Mouse (Mus musculus): ENCODE measurements at regions not wholly inside any gene's neighbourhood (a gene's known extent, or its start where the extent isn't known, plus 50 kb on each side); places are given as distances from the start of the nearest gene placed in this dataset.
A peak's percentile ranks its signal among the peaks of the same experiment; 100 is the strongest.

DNA sequence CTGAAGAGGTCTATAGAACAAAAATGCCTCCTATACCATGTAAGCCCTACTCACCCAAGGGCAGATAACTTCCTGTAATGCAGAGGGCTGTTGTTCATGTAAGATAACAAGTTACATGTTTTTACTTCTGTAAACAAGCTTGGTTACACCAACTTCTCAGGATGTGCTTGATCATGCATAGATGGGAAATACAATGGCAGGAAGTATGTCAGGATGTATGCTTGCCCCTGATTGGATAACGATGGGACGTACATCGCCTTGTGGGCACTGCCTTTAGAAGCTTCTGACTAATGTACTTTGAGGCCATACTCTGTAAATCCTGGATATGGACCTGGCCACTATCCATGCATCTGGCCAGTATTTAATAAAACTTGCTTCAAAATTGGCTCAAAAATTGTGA, 69.2 kb upstream of the Pde3b start:
- DNase-seq (ENCODE audit: low spot score): no peak

DNA sequence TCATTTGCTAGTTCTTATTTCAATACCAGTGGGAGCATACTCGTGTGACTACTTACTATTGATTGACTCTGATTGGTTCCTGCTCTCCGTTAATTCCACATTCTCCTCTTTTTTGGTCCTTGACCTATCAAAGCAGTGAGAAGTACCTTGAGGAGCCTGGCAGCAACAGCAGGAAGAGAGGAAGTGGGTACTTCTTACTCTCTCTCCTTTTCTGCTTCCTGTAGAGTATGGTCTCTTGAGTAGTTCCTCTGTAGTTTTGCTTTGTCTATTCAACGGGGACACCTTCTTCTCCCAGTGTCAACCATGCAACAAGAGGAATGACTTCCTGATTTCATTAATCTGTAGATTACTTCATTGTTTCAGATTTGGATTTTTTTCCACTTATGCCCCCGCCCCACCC, 68.1 kb upstream of the Pde3b start:
- DNase-seq (ENCODE audit: low spot score): no peak

DNA sequence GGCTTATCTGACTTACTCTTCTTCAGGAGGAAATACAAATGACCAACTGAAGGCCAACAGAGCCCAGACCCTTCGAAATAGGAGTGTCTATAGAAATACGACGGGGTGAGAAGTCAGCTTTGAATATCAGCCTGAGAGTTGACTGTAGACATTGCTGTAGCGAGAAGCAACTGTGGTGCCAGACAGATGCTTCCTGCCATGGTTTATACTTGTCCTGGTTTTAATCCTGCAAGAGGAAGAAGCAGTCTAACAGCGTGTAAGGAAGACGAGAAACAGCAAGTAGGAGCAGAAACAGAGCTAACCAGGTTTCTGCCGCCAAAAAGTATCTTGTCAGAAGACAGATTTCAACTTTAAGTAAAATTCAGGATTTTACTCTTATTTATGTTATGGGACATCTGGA, 64.1 kb upstream of the Pde3b start:
- DNase-seq (ENCODE audit: low spot score): peak; percentile 19

DNA sequence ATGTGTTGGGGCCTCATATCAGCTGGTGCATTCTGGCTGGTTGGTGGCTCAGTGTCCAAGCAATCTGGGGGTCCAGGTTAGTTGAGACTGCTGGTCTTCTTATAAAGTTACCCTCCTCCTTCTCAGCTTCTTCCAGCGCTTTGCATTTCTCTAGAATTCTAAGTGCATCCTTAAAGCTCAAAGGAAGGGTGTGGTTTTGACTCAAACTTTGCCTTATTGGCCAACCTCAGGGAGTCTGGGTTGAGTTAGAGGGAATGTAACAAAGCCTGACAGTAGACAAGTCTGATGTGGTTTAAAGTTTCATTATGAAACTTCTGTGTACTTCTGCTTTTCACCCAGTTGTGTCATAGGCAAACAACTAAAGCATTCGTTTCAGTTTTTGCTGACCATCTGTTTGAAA, 58.7 kb upstream of the Pde3b start:
- DNase-seq (ENCODE audit: low spot score): no peak

DNA sequence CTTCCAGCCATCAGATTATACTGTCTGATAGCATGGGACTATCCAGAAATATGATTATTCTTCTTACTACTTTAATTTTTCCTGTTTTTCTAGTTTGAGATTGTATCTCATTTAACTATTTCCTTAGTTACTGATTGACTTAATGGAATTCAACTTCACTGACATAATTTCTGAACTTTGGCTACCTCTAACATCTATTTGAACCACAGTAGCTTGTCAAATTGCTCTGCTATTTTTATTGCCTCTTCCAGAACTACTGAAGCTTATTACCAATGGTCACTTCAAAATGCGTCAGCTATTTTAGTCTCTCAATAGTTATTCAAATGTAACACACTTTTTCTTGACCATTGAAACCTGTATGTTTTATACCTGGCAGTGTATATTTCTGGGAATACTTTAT, 52.9 kb upstream of the Pde3b start:
- DNase-seq (ENCODE audit: low spot score): no peak

DNA sequence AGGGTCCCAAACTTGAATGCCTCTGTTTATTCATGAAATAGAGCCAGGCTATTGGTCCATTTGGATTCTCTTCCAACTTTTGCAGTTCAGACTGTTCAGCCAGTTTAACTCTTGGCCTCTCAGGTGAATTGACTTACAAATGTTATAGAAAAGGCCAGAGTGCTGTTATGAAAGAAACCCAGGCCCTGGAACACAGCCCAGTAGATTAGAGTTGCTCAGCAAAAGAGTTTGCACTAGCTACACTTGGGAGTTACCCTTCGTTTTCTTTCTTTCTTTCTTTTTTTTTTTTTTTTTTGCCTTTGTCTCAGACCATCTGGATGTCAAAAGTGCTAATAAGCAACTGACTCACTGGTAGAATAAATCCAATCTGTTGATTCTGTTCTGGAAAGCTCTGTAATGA, 51.0 kb upstream of the Pde3b start:
- no peak for DNase-seq (ENCODE audit: low spot score)

Measured in layer of hippocampus, adult 11-12 months (tissue).